Mouse (Mus musculus): ENCODE results near the gene Dpf3.

Dpf3 gene

GRCm38 (mm10) chr12:83286496-83287492 is 200.7 kb downstream of the Dpf3 start:
- DNase-seq (ENCODE audit: low spot score in 2 of 2), result no peak

GRCm38 (mm10) chr12:83283591-83284320 is 203.8 kb downstream of the Dpf3 start:
- no peak for DNase-seq (ENCODE audit: low spot score in 2 of 2)

DNA sequence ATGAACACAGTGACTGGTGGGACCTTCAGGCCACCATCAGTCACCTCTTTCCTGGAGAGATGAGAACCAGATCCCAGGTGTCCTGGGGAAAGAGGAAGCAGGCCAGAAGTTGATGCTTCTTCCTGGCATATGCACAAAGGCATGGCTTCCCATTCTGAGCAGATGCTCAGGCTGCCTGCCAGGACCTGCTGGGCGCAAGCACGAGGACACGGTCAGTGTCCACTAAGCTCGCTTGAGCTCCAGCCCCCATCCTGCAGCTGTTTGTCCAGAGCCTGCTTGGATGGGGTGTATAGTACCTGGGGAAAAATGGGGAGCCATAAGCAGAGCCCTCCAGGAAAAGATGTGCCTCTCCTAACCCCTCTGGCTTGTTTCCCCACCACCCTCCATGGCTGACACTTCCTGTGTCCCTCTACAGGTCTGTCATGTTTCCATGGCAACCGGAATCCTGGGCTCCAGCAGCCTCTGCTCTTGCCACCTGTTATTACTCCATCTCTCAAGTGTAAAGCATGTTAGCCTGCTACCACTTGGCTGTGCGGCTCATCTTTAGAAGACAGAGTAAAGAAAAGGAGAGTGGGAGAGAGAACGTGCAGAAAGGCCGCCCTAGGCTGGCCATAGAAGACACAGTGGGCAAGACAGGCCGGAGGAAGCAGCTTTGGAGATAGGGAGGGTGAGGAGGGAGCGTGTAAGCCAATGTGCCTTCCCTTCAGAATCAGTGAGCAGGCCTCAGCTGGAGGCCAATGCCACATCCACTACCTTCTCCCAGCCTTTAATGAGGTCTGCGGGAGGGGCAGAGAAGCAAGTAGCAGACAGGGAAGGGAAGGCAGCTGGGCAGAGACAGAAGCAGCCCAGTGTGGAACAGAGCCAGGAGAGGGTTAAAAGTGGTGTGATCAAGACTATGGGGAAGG is 209.7 kb downstream of the Dpf3 start:
- DNase-seq (ENCODE audit: low spot score in 2 of 2), result no peak

- DNase-seq (ENCODE audit: low spot score in 2 of 2), result no peak
Observed at GRCm38 (mm10) chr12:83271215-83271614, 216.3 kb downstream of the Dpf3 start.

GRCm38 (mm10) chr12:83268504-83268922 is 219.0 kb downstream of the Dpf3 start:
- DNase-seq (ENCODE audit: low spot score in 2 of 2), result peak; percentile 19 to 36

DNA sequence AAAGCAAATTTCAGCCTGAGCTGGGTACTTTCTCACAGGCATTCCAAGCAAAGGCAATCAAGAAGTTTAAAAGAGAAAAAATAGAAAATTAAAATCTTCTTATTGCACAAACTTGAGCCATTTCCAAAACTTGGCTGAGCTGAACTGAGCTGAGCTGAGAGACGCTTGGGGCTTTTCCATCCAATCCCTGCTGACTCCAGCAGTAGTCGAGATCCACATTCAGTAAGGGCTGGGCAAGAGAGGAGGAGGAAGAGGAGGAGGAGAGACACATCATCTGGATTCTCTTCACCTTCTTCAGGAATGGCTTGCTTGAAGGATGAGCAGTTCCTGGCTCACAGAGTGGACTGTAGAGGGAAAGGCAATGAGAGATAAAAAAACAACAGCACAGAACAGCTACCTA is 227.0 kb downstream of the Dpf3 start:
- no peak for DNase-seq (ENCODE audit: low spot score in 2 of 2)

DNA sequence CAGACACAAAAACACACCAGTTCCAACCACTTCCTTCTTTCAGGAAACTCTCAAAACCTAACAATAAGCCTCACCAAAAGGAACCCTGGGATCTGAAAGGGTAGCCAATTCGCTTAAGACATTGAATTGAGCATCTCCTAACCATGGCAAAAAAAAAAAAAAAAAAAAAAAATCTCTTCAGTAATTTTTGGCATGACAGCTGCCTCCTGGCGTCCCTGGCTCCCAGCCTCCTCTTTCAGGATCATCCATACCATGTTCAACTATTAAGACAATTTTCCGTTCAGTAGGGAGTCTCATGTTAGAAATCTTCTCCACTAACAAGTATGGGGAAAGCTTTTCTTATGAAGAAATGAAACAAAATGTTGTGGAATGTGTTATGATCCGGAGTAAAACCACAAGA is 233.1 kb downstream of the Dpf3 start:
- DNase-seq (ENCODE audit: low spot score in 2 of 2), result no peak

- no peak for DNase-seq (ENCODE audit: low spot score in 2 of 2)
Observed at GRCm38 (mm10) chr12:83249066-83249465, 238.4 kb downstream of the Dpf3 start.

- DNase-seq (ENCODE audit: low spot score in 2 of 2), result no peak
Observed at GRCm38 (mm10) chr12:83248636-83249035, 238.9 kb downstream of the Dpf3 start.

- no peak for DNase-seq (ENCODE audit: low spot score in 2 of 2)
Observed at GRCm38 (mm10) chr12:83247669-83248068, 239.8 kb downstream of the Dpf3 start.

GRCm38 (mm10) chr12:83241022-83241421 is 246.5 kb downstream of the Dpf3 start:
- DNase-seq (ENCODE audit: low spot score in 2 of 2), result no peak

DNA sequence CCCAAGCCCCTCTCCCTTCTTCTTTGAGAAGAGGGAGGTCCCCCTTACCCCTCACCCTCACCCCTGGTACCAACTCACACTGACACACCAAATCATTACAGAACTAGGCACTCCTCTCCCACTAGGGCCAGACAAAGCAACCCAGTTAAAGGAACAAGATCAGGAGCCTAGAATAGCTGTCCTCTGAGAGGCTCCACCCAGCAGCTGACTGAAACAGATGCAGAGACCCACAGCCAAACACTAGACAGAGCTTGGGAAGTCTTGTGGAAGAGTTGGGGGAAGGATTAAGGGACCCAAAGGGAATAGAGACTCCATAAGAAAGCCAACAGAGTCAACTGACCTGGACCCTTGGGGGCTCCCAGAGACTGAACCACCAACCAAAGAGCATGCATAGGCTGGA is 246.9 kb downstream of the Dpf3 start:
- no peak for DNase-seq (ENCODE audit: low spot score in 2 of 2)

- no peak for DNase-seq (ENCODE audit: low spot score in 2 of 2)
Observed at GRCm38 (mm10) chr12:83235781-83236180, 251.7 kb downstream of the Dpf3 start.

DNA sequence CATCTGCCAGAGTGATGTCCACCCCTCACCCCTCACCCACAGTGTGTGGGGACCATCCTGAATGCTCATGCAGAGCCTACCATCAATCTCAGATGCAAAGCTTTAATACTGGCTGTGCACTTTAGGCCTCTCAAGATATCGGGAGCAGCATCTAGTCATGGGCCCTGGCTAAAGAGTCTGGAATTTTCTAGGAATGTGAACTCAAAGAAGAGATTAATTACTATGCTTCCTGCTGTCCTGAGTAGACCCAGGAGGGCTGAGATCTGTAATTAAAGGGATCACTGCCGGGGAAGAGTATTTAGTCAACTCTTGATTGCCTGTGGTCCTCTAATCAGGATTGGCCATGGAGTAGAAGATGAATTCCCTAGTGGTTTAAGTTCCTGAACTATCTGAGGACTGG is 252.5 kb downstream of the Dpf3 start:
- DNase-seq (ENCODE audit: low spot score in 2 of 2), result no peak

- DNase-seq (ENCODE audit: low spot score in 2 of 2), result no peak
Observed at GRCm38 (mm10) chr12:83233651-83234050, 253.9 kb downstream of the Dpf3 start.

DNA sequence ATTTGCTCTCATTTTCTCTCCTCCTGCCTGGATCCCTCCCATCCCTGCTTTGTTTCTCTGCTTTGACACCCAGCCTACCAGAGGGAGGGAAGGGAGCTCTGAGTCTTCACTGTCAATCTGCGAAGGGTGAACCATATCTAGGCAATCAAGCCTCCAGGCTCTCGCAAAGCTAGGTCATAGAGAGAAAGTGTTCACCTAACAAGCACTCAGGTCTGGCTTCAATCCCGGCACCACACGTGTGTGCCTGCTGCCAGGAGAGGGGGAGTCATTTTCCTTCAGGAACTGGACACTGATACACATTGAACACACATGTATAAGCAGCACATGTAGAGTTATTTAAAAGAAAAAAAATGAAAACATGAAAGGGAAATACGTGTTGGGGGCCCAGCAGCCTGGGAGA is 254.6 kb downstream of the Dpf3 start:
- no peak for DNase-seq (ENCODE audit: low spot score in 2 of 2)

DNA sequence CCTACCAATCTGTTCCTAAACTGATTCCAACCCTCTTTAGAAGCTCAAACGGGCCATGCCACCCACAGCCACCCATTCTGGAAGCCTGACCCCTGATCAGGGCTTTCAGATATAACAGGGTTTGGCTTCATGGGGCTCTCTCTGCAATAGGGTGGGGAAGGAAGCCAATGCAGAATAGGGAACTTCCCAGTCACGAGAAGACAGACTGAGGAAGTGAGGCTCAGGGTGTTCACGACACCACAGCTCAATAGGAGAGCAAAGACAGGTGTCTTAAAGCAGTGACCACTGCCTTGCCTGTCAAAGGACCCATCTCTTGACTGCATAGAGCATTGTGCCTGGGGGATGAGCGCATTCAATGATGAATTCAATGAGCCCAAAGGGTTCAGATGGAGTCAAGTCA is 256.3 kb downstream of the Dpf3 start:
- no peak for DNase-seq (ENCODE audit: low spot score in 2 of 2)

- no peak for DNase-seq (ENCODE audit: low spot score in 2 of 2)
Observed at GRCm38 (mm10) chr12:83229683-83230082, 257.8 kb downstream of the Dpf3 start.

GRCm38 (mm10) chr12:83227014-83227413 is 260.5 kb downstream of the Dpf3 start:
- no peak for DNase-seq (ENCODE audit: low spot score in 2 of 2)

DNA sequence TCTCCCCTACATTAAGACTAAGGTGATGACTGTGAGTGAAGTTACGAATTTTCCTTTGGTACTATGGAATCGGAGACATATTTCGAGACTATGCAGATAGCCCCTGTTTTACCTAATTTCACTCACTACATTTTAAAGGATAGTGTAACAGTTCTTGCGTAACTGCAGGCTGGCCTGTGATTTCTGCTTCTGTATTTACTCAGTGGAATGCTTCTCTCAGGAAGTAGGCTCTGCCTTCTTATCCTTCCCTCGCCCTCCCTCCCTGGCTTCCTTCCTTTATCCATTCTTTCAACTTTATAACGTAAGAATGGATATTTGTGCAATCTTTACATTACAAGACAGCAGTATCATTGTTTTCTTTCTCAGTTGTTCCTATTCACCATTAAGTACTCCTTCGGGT is 266.6 kb downstream of the Dpf3 start:
- no peak for DNase-seq (ENCODE audit: low spot score in 2 of 2)

DNA sequence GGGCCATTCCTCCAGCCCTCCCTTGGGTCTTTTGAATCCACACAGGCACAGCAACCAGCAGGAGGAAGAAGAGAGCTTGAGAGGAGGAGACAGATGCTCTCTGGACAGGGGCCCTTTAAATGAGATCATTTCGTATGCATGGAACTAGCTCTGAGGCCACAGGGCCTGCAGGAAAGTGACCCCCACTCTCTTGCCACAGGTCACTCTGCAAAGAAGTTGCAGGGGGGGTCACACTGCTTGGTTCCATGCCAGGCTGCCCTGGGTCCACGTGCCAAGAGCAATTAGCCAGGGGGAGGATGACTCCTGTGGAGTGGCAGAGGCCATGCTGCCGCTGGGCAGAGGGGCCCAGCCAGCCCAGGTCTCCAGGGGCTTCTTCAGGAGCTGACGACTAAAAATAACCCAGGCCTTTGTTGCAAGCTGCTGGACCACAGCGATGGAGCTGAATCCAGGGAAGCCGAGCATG is 273.6 kb downstream of the Dpf3 start:
- no peak for DNase-seq (ENCODE audit: low spot score in 2 of 2)

DNA sequence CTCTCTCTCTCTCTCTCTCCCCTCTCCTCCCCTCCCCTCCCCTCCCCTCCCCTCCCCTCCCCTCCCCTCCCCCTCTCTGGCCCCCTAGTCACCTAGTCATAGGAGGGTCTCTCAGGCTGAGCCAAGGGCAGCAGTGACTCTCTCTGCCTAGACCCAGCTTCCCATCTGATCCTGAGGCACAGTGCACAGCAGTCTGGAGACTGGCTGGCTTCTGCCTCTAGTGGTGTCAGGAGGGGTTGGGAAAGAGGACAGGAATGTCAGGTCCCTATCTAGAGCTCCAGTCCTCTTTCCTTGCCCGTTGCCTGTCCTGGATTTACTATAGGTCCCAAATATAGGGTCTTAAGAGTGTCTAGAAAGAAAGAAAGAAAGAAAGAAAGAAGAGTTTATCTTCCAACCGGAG is 275.5 kb downstream of the Dpf3 start:
- DNase-seq (ENCODE audit: low spot score in 2 of 2), result no peak

All from frontal cortex, postnatal 25 days (tissue).